In genomic region chr7:141070058-141070862, GRCm38 (mm10) we compare ENCODE assay signal across 8 mouse cellular contexts. TPM values are rescaled to one million over a fixed set of nuclear protein-coding genes. Genes with fewer than 3 reads are reported as not detected.
DNase-seq lines count a peak whose midpoint lies in the region; ATAC-seq lines count a peak whose summit lies in the region.

No protein-coding gene starts in this region.

- H3K4me3 ChIP-seq in forebrain, embryonic 10.5 days: peak overlapping the region; percentile 51
- peak overlapping the region; percentile 31 for H3K4me3 ChIP-seq in neural tube, embryonic 14.5 days (ENCODE audit: low read depth, low read length)

- H3K9ac ChIP-seq in neural tube, embryonic 14.5 days (replicated peaks; ENCODE audit: low read depth, low read length): peak overlapping the region; percentile 61

- no peaks in the 10 kb centered on the region for H3K9me3 ChIP-seq in forebrain, embryonic 10.5 days
- H3K9me3 ChIP-seq in neural tube, embryonic 14.5 days (ENCODE audit: control insufficient read depth, low read length): no peaks in the 10 kb centered on the region

- ATAC-seq in neural tube, embryonic 14.5 days (ENCODE audit: low read depth): peak; percentile 59

- peak; percentile 69 for DNase-seq in Muller cell, postnatal 12 days (ENCODE audit: inconsistent ontology term)
- peak; percentile 73 for DNase-seq in c-Kit-positive CD71-positive TER-119-negative erythroid progenitor cells, embryonic 14.5 days (ENCODE audit: low read depth)
- DNase-seq in forebrain, embryonic 10.5 days (ENCODE audit: extremely low spot score, low spot score): peak; percentile 79
- peak; percentile 72 to 84 for DNase-seq in heart, postnatal 10 days
- peak; percentile 86 to 89 for DNase-seq in kidney, postnatal 4 days
- DNase-seq in lung, adult 18-20 months: peak; percentile 69 to 75
- peak; percentile 78 for DNase-seq in thymus, postnatal 25 days

- 2% methylated on average over 51 of the region's 51 CpGs for WGBS in forebrain, embryonic 10.5 days
- WGBS in neural tube, embryonic 14.5 days: 1% methylated on average over 51 of the region's 51 CpGs

- H3K27ac ChIP-seq in forebrain, embryonic 10.5 days: peak overlapping the region; percentile 72
- peak overlapping the region; percentile 86 for H3K27ac ChIP-seq in neural tube, embryonic 14.5 days (ENCODE audit: low read depth, low read length)

- peaks cover 49% of the 10 kb centered on the region for H3K27me3 ChIP-seq in forebrain, embryonic 10.5 days (ENCODE audit: poor library complexity, severe bottlenecking)
- H3K27me3 ChIP-seq in neural tube, embryonic 14.5 days (ENCODE audit: control insufficient read depth, insufficient read depth, low read length): no peaks in the 10 kb centered on the region

- intact Hi-C loops in heart, postnatal 10 days (cut with DNase I): loop anchor here (1.0 to 5.0 kb wide), 2 partner anchors 107 to 161 kb away; no protein-coding TSS in a partner anchor

- peak overlapping the region; percentile 73 for H3K4me2 ChIP-seq in neural tube, embryonic 14.5 days (ENCODE audit: low read depth, low read length)

- peaks cover 37% of the 10 kb centered on the region for H3K36me3 ChIP-seq in forebrain, embryonic 10.5 days (replicated peaks)
- peaks cover 30% of the 10 kb centered on the region for H3K36me3 ChIP-seq in neural tube, embryonic 14.5 days (ENCODE audit: control insufficient read depth, insufficient read depth, low read length)

- peaks cover 24% of the 10 kb centered on the region for H3K4me1 ChIP-seq in forebrain, embryonic 10.5 days
- H3K4me1 ChIP-seq in neural tube, embryonic 14.5 days (ENCODE audit: control insufficient read depth, insufficient read depth, low read length): 0 out of 2 replicates have a peak, but pooled peaks cover 4% of the 10 kb centered on the region

RNA-seq across cellular contexts. Expression of gene Pkp3, which starts 7.8 kb away (rescaled TPM):
- polyA plus RNA-seq in forebrain, embryonic 10.5 days (2016; fragmentation: Nextera tagmentation; extraction: Ambion mirVana): 2.4 and 2.8 TPM in 2 replicates
- total RNA-seq in heart, postnatal 10 days (2021): under 1 TPM in 1 of 2 experiments, not detected in 1; 0.24 TPM
- polyA plus RNA-seq in neural tube, embryonic 14.5 days (2014; fragmentation: Nextera tagmentation; extraction: Ambion mirVana): not detected in 2 replicates

RNA-seq across cellular contexts. Expression of gene B4galnt4, which starts 9.4 kb away (rescaled TPM):
- polyA plus RNA-seq in forebrain, embryonic 10.5 days (2016; fragmentation: Nextera tagmentation; extraction: Ambion mirVana): 24.6 and 30.4 TPM in 2 replicates
- total RNA-seq in heart, postnatal 10 days (2021): under 1 TPM in 1 of 2 experiments, not detected in 1; 0.22 TPM
- 34.8 and 36.6 TPM in 2 replicates for polyA plus RNA-seq in neural tube, embryonic 14.5 days (2014; fragmentation: Nextera tagmentation; extraction: Ambion mirVana)

RNA-seq across cellular contexts. Expression of gene Sigirr, which starts 30.1 kb away (rescaled TPM):
- 2.0 and 2.2 TPM in 2 replicates for polyA plus RNA-seq in forebrain, embryonic 10.5 days (2016; fragmentation: Nextera tagmentation; extraction: Ambion mirVana)
- 1 to 10 TPM; 6.7 to 8.2 TPM for total RNA-seq in heart, postnatal 10 days (2021)
- polyA plus RNA-seq in neural tube, embryonic 14.5 days (2014; fragmentation: Nextera tagmentation; extraction: Ambion mirVana): 1.2 and 2.2 TPM in 2 replicates

RNA-seq across cellular contexts. Expression of gene Gm17387, which starts 41.3 kb away (rescaled TPM):
- not detected in 2 replicates for polyA plus RNA-seq in forebrain, embryonic 10.5 days (2016; fragmentation: Nextera tagmentation; extraction: Ambion mirVana)
- total RNA-seq in heart, postnatal 10 days (2021): not detected
- not detected in 2 replicates for polyA plus RNA-seq in neural tube, embryonic 14.5 days (2014; fragmentation: Nextera tagmentation; extraction: Ambion mirVana)

RNA-seq across cellular contexts. Expression of gene Ano9, which starts 47.3 kb away (rescaled TPM):
- 0.53 and 0.69 TPM in 2 replicates for polyA plus RNA-seq in forebrain, embryonic 10.5 days (2016; fragmentation: Nextera tagmentation; extraction: Ambion mirVana)
- under 1 TPM; 0.10 to 0.14 TPM for total RNA-seq in heart, postnatal 10 days (2021)
- polyA plus RNA-seq in neural tube, embryonic 14.5 days (2014; fragmentation: Nextera tagmentation; extraction: Ambion mirVana): 0.14 and 0.63 TPM in 2 replicates

Comparison
In these comparisons a context has a peak if more than half of its experiments do, and no peak if none do; other contexts are left out.
1. Peak in every context shown above with its lines: DNase-seq, ATAC-seq, H3K4me3 ChIP-seq and H3K27ac ChIP-seq.